Mouse (Mus musculus) forebrain, embryonic 15.5 days (tissue): ENCODE data around the gene Rapgef4. TPM values are rescaled to one million over a fixed set of nuclear protein-coding genes. Genes with fewer than 3 reads are reported as not detected.

ENCODE experiments used
- ATAC-seq: fragments of 200-750 bp; cut with Nextera tagmentation; replicated peaks from 2 replicates; pipeline ENCODE4 v1.8.0; 2017; ENCODE audit warnings: mild to moderate bottlenecking, moderate TSS enrichment, moderate library complexity
- H3K27ac ChIP-seq: fragments of 300-500 bp; sonication (generic); replicated peaks from 2 replicates; pipeline ENCODE4 v1.5.1; 2015; ENCODE audit warnings: mild to moderate bottlenecking, inconsistent platforms
- H3K27me3 ChIP-seq: fragments of 300-500 bp; sonication (generic); 2 replicates; pipeline ENCODE4 v1.6.1; 2015; ENCODE audit warnings: inconsistent platforms
- H3K36me3 ChIP-seq: fragments of 300-500 bp; sonication (generic); 2 replicates; pipeline ENCODE4 v1.6.1; 2015; ENCODE audit warnings: mild to moderate bottlenecking, inconsistent platforms
- H3K4me1 ChIP-seq: fragments of 300-500 bp; sonication (generic); 2 replicates; pipeline ENCODE4 v1.6.1; 2015; ENCODE audit warnings: inconsistent platforms
- H3K4me2 ChIP-seq: fragments of 300-500 bp; sonication (generic); replicated peaks from 2 replicates; pipeline ENCODE4 v1.6.1; 2015; ENCODE audit warnings: mild to moderate bottlenecking, inconsistent platforms
- H3K4me3 ChIP-seq: fragments of 300-500 bp; sonication (generic); 2 replicates; pipeline ENCODE4 v1.5.1; 2015; ENCODE audit warnings: mild to moderate bottlenecking, inconsistent platforms
- H3K9ac ChIP-seq: fragments of 300-500 bp; sonication (generic); replicated peaks from 2 replicates; pipeline ENCODE4 v1.6.1; 2015; ENCODE audit warnings: mild to moderate bottlenecking, inconsistent platforms
- H3K9me3 ChIP-seq: fragments of 300-500 bp; sonication (generic); 2 replicates; pipeline ENCODE4 v1.6.1; 2016; ENCODE audit warnings: inconsistent platforms
- WGBS: fragments of 180-500 bp; shearing (Covaris S2); methylation state at CpG from one replicate; pipeline ENCODE4 v1.1.7; 2015; ENCODE audit warnings: mixed read lengths; 5-methylcytosine and 5-hydroxymethylcytosine counted together
- polyA plus RNA-seq: library from polyadenylated mRNA; unstranded; fragments of >200 nt; fragmentation: Nextera tagmentation; extraction: Ambion mirVana; gene quantifications from 2 replicates; pipeline ENCODE4 v1.2.1, GENCODE M21; 2015

The Rapgef4 gene
- polyA plus RNA-seq, 1 experiment from 2014 or later = 14.0 TPM

DNA sequence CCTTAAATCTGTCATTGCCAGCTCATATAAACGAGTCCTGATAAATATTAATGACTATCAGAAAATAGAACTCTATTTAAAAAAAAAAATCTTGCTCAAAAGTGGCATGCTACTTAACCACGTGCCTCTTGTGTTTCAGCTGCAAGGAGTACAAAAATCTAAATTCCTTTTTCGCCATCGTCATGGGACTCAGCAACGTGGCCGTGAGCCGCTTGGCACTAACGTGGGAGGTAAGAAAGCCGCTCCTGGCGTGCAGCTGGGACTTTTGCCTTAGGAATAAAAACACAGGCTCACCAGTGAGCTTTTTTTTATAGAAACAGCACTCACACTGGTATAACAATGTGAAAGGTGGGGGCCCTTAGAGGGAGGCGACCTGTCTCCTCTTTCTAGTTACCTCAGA is 257.9 kb downstream of the Rapgef4 start:
- Histone ChIP-seq H3K27ac (no peak overlapping the region), H3K36me3 (no peaks in the 10 kb centered on the region), H3K27me3 (no peaks in the 10 kb centered on the region), H3K9me3 (no peaks in the 10 kb centered on the region), H3K4me3 (no peak overlapping the region), H3K4me1 (peaks cover 15% of the 10 kb centered on the region), H3K9ac (no peak overlapping the region), H3K4me2 (no peak overlapping the region)
- WGBS = 36% methylated on average over 11 of the region's 11 CpGs
- ATAC-seq = no peak

DNA sequence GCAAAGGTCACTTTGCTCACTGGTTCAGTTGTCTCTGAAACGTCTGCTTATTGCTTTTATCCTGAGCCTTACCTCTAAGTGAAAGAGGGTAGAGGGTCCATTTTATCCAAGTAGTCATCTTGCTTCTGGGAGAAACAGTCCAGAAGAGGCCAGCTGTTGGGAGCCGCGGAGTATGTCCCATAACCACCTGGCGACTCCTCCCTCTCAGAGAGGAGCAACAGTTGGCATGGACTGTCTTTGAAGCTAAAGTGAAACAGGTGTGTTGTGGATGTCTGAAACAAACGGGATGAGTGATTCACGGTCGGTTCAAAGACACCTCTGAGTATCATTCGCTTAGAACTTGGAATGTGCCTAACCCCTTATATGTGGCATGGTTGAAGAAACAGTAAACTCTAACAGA is 258.4 kb downstream of the Rapgef4 start:
- H3K4me3 ChIP-seq = no peak overlapping the region
- no peaks in the 10 kb centered on the region for H3K9me3 ChIP-seq
- H3K36me3 ChIP-seq = no peaks in the 10 kb centered on the region
- no peak for ATAC-seq
- H3K27ac ChIP-seq = no peak overlapping the region
- H3K4me1 ChIP-seq = peaks cover 15% of the 10 kb centered on the region
- no peak overlapping the region for H3K9ac ChIP-seq
- H3K4me2 ChIP-seq = no peak overlapping the region
- H3K27me3 ChIP-seq = no peaks in the 10 kb centered on the region
- 92% methylated on average over 8 of the region's 8 CpGs for WGBS

DNA sequence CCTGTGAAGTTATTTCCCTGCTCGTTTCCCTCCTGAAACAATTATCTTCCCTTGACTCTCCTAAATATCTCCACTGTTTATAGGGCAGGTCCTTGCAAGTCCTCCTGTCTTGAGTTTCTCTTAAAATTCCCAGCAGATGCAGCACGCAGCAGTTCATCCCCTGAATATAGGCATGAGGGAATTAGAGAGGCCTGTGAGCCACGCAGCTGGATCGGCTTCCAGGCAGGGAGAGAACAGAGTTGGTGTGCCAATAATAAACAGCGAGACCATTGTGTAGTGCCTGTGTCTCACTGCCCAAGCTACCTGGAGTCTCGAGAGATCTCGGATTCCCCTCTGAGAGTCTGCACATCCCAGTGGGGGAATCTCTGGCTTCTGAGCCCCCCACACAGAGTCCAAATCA is 259.0 kb downstream of the Rapgef4 start:
- no peaks in the 10 kb centered on the region for H3K9me3 ChIP-seq

DNA sequence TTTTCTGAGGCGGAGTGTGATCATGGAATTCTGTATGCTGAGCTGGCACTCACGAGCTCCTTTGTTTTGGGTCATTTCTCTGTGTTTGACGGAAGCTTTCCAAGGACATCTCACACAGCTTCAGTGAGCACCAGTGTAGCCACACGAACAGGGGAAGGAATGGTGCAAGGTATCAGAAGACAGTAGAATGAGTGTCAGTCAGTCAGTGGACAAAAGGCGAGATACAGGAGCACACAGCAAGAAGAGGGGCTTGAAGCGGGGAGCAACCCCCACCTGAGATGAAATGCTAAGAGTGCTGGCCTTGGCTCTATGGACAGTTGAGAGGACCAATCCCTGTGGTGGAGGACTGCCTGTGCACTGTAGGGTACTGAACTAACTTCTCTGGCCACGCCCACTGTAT is 259.7 kb downstream of the Rapgef4 start:
- H3K9ac ChIP-seq = no peak overlapping the region
- H3K27me3 ChIP-seq = no peaks in the 10 kb centered on the region
- H3K4me1 ChIP-seq = peaks cover 8% of the 10 kb centered on the region
- H3K9me3 ChIP-seq = no peaks in the 10 kb centered on the region
- ATAC-seq = no peak
- no peaks in the 10 kb centered on the region for H3K36me3 ChIP-seq
- no peak overlapping the region for H3K4me2 ChIP-seq
- H3K4me3 ChIP-seq = no peak overlapping the region
- 79% methylated on average over 7 of the region's 7 CpGs for WGBS
- H3K27ac ChIP-seq = no peak overlapping the region

More for the DNA sequence above, 259.0 kb downstream of the Rapgef4 start:
- H3K27ac ChIP-seq = no peak overlapping the region
- H3K4me3 ChIP-seq = no peak overlapping the region
- H3K27me3 ChIP-seq = no peaks in the 10 kb centered on the region
- no peak for ATAC-seq
- no peaks in the 10 kb centered on the region for H3K36me3 ChIP-seq
- H3K9ac ChIP-seq = no peak overlapping the region
- H3K4me2 ChIP-seq = no peak overlapping the region
- WGBS = 52% methylated on average over 7 of the region's 7 CpGs
- H3K4me1 ChIP-seq = peaks cover 15% of the 10 kb centered on the region

DNA sequence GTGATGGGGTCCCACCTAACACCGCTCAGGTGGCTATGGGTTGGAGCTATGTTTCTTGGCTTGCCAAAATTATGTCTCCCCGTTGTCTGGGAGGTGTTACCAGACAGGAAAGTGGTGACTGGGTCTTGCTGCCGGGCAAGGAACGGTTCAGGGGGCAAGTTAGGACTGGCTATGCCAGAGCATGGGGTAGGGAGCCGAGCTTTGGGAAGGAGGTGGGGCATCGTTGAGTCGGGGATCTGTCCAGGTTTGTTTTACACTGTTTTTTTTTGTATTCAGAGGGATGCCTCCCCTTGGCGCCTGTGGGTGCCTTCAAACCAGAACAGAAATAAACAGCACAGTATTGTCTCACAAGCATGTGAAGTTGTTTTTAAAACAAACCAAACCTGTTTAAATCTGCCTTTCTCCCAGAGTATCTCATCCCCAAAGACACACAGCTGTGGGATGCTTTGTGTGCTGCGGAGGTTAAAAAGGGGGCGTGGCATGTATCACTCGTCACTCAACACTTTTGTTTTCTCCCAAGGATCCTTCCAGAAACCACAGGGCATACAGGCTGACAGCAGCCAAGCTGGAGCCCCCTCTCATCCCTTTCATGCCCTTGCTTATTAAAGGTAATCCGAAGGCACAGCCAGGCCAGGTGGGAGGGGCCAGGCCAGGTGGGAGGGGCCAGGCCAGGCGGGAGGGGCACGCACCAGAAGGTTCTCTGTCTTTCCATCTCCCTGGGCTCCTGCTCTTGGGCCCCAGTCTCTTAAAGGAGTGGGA is 260.9 kb downstream of the Rapgef4 start:
- WGBS = 48% methylated on average over 14 of the region's 14 CpGs
- no peaks in the 10 kb centered on the region for H3K27me3 ChIP-seq
- peaks cover 5% of the 10 kb centered on the region for H3K4me1 ChIP-seq
- ATAC-seq = no peak
- H3K4me2 ChIP-seq = 0 out of 2 replicates have a peak overlapping the region, but pooled peaks have one; percentile 1
- H3K4me3 ChIP-seq = no peak overlapping the region
- H3K9me3 ChIP-seq = no peaks in the 10 kb centered on the region
- H3K9ac ChIP-seq = no peak overlapping the region
- no peak overlapping the region for H3K27ac ChIP-seq
- H3K36me3 ChIP-seq = no peaks in the 10 kb centered on the region

GRCm38 (mm10) chr2:72242910-72243675 is 262.1 kb downstream of the Rapgef4 start:
- ATAC-seq = no peak
- WGBS = 30% methylated on average over 12 of the region's 12 CpGs
- Histone ChIP-seq H3K4me2 (no peak overlapping the region), H3K9me3 (no peaks in the 10 kb centered on the region), H3K9ac (no peak overlapping the region), H3K27ac (no peak overlapping the region), H3K4me1 (peaks cover 5% of the 10 kb centered on the region), H3K27me3 (no peaks in the 10 kb centered on the region), H3K4me3 (no peak overlapping the region), H3K36me3 (no peaks in the 10 kb centered on the region)

DNA sequence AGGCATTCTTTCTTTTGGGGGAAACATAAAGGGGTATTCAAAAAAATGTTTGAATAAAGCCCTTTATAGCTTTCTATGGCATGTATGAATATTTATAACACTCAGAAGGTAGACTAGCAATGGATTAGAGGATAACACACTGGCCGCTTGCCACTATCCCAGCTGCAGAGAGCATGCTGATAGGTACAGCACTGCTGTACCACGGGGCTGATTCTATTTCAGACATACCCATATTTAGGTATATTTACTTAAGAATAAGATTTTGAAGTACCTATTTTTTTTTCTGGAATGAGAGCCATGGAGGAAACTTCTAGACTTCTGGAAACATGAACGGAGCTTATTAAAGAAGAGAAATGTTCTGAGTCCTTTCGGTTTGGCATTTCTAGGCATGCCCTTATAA is 264.6 kb downstream of the Rapgef4 start:
- peaks cover 8% of the 10 kb centered on the region for H3K4me1 ChIP-seq
- H3K9me3 ChIP-seq = no peaks in the 10 kb centered on the region
- no peaks in the 10 kb centered on the region for H3K36me3 ChIP-seq
- no peak overlapping the region for H3K27ac ChIP-seq
- H3K4me3 ChIP-seq = no peak overlapping the region
- ATAC-seq = no peak
- WGBS = 75% methylated on average over 4 of the region's 4 CpGs
- no peak overlapping the region for H3K4me2 ChIP-seq
- H3K27me3 ChIP-seq = no peaks in the 10 kb centered on the region
- no peak overlapping the region for H3K9ac ChIP-seq

DNA sequence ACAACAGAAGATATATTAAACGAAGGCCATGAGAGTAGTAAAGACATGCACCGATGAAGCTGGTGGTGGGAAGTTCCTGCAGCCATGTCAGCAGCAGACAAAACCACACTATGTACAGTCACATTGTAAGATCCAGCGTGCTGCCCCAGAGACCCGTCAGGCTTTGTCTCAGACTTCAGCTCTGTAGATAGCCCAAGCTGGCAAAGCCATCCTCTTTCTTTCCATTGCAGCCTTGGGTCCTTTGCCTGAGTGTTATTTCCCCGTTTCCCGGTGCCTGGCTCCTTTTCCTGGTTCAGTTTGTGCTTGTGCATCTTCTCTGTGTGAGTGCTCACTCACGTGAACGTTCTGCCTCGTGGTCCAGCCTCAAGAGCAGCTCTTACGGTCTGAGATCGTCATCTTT is 265.3 kb downstream of the Rapgef4 start:
- H3K4me2 ChIP-seq = no peak overlapping the region
- H3K36me3 ChIP-seq = no peaks in the 10 kb centered on the region
- H3K9me3 ChIP-seq = no peaks in the 10 kb centered on the region
- WGBS = 82% methylated on average over 11 of the region's 11 CpGs
- H3K4me1 ChIP-seq = peaks cover 8% of the 10 kb centered on the region
- no peak overlapping the region for H3K9ac ChIP-seq
- no peak for ATAC-seq
- H3K4me3 ChIP-seq = no peak overlapping the region
- H3K27me3 ChIP-seq = no peaks in the 10 kb centered on the region
- no peak overlapping the region for H3K27ac ChIP-seq

- Histone ChIP-seq H3K36me3 (no peaks in the 10 kb centered on the region), H3K9ac (no peak overlapping the region), H3K4me3 (no peak overlapping the region), H3K4me1 (0 out of 2 replicates have a peak, but pooled peaks cover 3% of the 10 kb centered on the region), H3K27me3 (no peaks in the 10 kb centered on the region), H3K4me2 (no peak overlapping the region), H3K27ac (no peak overlapping the region), H3K9me3 (no peaks in the 10 kb centered on the region)
- WGBS = 96% methylated on average over 6 of the region's 6 CpGs
- ATAC-seq = no peak
Measured at GRCm38 (mm10) chr2:72247819-72248218, 266.8 kb downstream of the Rapgef4 start.

DNA sequence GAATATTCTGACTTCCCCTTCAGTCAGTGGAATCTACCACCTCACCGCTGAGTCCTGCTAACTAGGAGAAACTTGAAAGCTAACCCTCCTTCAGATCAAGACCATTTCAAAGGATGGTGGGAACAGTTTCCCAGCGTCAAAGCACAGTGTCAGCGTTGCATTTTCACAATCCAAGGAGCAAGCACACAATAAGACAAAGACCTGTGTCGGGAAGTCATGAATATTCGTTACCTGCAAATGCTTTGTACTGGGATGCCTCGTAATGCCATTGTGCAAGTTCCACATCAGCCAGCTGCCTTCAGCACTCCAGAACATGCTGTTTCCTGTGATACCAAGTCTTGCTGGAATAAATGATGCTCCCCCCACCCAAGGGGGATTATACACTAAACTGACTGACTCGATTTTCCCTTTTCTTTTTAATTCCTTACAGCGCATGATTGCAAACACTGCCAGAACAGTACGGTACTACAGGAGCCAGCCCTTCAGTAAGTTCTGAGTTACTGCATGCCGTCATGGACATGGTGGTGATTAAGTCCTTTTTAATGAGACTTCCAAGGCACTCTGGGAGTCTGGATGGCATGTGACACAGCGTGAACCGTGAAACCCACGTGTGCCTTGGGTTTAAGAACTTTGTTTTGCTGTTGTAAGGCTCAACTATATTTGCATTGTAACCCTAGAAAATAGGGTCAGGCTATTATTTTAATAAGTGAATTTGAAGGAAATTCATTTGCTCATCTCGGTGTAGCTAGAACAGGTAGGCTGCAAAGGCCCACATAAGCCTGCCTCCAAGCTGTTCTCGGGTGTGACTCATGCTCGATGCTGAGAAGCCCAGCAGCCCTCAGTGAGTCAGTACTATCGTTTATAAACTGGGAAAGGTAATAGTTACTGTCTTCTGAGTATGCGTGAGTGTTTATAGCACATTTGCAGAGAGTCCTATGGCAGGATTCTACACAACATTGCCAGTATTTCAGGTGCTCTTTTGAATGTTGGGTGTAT is 271.8 kb downstream of the Rapgef4 start:
- no peaks in the 10 kb centered on the region for H3K27me3 ChIP-seq
- H3K4me1 ChIP-seq = peaks cover 24% of the 10 kb centered on the region
- WGBS = 42% methylated on average over 18 of the region's 18 CpGs
- H3K4me3 ChIP-seq = no peak overlapping the region
- H3K9me3 ChIP-seq = no peaks in the 10 kb centered on the region
- no peak; the same call in 1 of the 2 replicates for ATAC-seq
- no peak overlapping the region for H3K27ac ChIP-seq
- no peak overlapping the region for H3K4me2 ChIP-seq
- no peaks in the 10 kb centered on the region for H3K36me3 ChIP-seq
- no peak overlapping the region for H3K9ac ChIP-seq

DNA sequence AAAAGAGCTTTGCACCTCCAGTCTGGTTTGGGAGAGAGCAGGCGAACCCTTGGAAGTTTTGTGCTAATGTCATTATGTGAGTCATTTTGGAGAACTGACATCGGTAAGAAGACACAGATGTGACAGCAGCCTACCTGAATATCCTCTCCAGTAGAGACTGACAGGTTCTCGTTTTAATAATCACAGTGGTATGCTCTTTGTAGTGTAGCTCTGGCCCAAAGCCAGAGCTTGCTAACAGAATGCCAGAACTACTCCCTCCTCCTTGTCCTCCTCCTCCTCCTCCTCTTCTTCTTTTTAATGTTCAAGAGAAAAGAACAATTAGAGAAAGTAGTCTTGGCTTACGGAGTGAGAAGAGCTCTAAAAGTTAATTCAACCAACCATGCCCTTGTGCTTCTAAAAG is 272.8 kb downstream of the Rapgef4 start:
- Histone ChIP-seq H3K27ac (peak overlapping the region; percentile 61), H3K9ac (no peak overlapping the region), H3K4me1 (peaks cover 24% of the 10 kb centered on the region), H3K4me2 (0 out of 2 replicates have a peak overlapping the region, but pooled peaks have one; percentile 25), H3K36me3 (no peaks in the 10 kb centered on the region), H3K27me3 (no peaks in the 10 kb centered on the region), H3K4me3 (no peak overlapping the region), H3K9me3 (no peaks in the 10 kb centered on the region)
- WGBS = 33% methylated on average over 4 of the region's 4 CpGs
- no peak for ATAC-seq
